Mouse (Mus musculus) C2C12 (cell line): ENCODE measurements around the gene Pkib.

ENCODE experiments used
- CEBPB ChIP-seq: IDR thresholded peaks from one replicate; pipeline ENCODE4 v1.6.1; 2011; ENCODE audit warnings: low read depth, mild to moderate bottlenecking, control low read depth, moderate library complexity
- CTCF ChIP-seq: IDR thresholded peaks from one replicate; pipeline ENCODE4 v1.5.1; 2011; ENCODE audit not compliant: control insufficient read depth, insufficient read depth, insufficient read length
- FOSL1 ChIP-seq: IDR thresholded peaks from one replicate; pipeline ENCODE4 v1.8.0; 2011; ENCODE audit warnings: mild to moderate bottlenecking, low read length; ENCODE audit not compliant: poor library complexity, insufficient read depth, severe bottlenecking
- USF1 ChIP-seq: IDR thresholded peaks from one replicate; pipeline ENCODE4 v1.6.1; 2011; ENCODE audit warnings: low read depth, mild to moderate bottlenecking, control low read depth, moderate library complexity

- TF ChIP-seq CTCF = no peak
- no peak for TF ChIP-seq USF1
- no peak for TF ChIP-seq CEBPB
- no peak for TF ChIP-seq FOSL1
Measured at GRCm38 (mm10) chr10:57758999-57759398, 127.2 kb downstream of the Pkib start.
